Mouse (Mus musculus): ENCODE data around the gene Plau.

Plau gene

DNA sequence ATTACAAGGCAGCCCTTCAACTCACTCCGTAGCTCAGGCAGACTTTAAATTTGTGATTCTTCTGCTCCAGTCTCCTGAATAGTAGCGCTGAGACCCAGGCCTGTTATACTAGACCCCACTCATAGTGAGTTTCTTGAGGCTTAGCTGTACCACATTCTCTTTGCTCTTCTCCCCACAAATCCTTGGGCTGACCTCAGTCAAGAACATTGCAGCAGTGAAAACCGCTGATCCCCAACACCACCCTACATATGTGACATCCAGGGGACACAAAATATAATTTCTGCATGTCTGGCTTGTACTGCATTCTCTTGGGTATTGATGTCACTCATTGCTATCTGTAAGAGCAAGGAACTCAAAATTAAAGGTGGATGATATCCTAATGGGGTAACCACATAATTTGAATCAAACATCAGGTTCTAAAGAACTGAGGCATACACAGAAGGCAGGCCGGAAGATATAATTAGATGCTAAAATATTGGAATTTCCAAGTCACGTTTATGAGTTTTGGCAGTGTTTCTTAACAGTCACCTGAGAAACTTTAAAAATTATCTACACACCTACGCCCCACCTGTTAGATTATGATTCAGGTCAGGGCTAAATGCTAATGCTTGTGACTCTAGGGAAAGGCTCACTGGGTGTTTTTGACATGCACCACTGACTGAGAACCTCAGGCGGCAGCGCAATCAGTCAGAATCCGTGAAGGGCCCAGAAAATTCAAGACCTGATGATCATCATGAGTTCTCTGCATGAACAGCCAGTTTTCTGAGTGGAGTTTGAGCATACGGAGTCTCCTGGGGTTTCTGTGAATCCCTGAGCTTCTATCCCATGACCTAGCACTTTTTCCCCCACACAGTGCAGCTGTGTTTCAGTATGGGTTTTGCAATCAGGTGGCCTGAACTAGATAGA, 8.5 kb downstream of the Plau start:
- DNase-seq (ENCODE audit: low spot score), result no peak

DNA sequence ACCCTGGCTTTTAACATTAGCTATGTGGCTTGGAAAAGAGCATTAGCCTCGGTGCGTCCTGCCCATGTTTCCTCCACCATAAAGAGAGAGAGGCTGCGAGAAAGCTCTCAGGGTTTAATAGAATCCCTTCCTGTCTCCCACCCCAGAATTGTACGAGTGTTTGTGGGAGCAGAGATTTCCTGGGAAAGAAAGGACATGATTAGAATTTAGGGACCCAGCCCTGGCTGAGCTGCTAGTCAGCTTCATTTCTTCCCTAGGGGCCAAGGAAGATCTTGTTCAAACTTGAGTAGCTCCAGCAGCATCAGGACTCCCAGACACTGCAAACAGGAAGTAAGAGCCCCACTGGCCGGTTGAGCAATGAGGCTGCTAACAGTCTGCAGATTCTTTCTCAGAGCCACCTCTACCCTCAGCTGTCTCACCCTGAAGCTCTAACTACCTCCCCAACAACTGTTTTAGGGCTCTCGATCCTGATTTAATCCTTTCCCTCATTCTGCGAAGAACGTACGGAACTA, 9.2 kb downstream of the Plau start:
- DNase-seq (ENCODE audit: low spot score), result no peak

DNA sequence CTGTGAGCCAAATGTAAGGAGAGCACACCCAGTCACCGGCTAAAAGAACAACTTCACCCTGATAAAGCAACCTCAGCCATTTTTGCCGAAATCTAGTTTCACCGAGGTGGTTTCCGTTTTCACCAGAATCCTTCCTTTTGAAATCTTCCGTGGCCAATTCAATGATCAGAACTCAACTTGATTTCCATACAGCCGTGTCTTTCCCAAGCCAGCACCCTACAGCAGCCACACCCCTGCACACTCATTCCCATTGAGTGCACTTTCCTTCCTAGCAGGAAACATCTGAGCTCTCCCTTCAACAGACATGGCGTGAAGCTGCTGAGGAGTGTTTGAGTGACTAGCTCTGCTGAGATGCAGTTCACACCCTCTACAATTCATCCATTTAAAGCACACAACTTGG, 9.8 kb downstream of the Plau start:
- no peak for DNase-seq (ENCODE audit: low spot score)

DNA sequence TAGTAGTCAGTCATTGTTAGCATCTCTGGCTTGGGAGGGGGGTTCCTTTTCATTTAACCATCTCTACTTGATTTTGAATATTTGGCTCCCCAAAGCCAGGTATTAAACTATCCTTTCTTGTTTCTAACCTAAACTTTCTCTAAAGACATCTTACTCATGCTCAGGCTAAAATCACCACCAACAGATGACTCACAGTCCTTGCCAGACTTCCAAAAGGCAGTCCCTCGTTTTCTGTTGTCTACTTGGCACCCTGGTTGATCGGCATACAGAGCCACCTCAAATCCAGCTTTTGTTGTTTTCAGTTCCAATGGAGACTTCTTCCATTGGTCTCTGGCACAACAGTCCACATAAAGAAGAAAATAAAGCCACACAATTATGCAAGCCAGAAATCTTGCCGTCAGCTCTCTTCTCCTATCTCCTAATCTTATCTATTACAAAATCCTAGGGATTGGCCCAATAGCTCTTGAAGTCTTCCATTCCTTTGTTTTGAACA, 11.2 kb downstream of the Plau start:
- no peak for DNase-seq (ENCODE audit: low spot score)

DNA sequence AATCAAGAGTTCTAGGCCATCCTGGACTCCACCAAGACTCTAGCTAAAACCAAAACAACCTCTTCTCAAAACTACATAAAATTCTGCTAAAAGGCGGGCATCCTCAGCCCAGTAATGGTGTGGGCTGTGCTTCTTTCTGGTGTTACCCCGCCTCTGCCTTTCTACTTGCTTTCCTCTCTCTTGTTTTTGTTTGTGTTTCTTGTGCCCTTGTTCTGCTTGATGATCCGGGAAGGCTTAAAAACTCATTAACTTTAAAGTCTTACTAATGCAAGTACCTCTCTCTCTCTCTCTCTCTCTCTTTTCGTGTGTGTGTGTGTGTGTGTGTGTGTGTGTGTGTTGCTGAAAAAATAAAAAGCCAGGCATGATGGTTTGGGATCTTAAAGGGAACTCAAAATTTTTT, 13.3 kb downstream of the Plau start:
- no peak for DNase-seq (ENCODE audit: low spot score)

DNA sequence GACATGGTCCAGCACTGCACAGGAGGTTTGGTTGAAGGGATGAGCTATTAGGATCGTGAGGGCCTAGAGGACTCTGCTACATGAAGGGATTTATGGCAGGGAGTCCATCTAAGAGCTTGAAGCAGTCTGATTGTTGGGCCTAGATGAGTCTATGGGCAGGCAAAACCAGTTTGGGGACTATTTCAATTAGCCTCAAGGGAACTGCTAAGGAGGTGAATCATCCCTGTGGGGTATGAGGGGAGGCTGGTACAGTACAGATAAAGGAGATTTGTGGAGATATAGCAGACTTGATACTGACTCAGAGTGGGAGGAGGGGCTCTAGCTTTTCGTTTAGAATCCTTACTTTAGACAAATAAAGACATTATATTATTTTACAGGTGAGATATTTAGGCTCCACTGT, 14.0 kb downstream of the Plau start:
- DNase-seq (ENCODE audit: low spot score), result no peak

DNA sequence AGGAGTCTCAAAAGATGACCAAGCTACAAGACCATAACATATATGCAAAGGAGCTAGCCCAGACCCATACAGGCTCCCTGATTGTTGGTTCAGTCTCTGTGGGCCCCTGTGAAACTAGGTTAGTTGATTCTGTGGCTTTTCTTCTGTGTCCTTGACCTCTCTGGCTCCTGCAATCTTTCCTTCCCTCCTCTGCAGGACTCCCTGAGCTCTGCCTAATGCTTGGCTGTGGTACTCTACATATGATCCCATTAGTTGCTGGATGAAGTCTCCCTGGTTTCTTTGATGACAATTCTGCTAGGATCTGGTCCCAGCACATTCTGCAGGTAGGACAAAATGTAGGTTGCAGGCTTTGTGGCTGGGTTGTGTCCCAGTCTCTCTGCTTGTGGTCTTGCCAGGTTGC, 15.3 kb downstream of the Plau start:
- no peak for DNase-seq (ENCODE audit: low spot score)

DNA sequence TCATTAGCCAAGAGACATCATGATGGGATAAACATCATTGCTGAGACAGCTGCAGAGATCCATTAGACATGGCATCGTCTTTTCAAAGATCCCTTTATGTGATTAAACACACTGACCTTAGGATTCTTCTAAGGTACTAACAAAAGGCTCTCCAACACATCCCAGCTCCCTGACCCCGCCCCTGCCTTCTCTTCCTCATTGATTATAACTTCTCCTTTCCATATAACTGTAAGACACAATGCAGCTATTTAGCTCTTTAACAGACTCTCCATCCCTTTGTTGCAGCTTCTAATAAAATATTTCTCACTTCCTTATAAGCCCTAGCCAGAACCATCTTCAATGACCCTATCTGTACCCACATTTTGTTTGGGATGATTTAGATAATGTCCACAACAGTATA, 24.7 kb downstream of the Plau start:
- no peak for DNase-seq (ENCODE audit: low spot score)

DNA sequence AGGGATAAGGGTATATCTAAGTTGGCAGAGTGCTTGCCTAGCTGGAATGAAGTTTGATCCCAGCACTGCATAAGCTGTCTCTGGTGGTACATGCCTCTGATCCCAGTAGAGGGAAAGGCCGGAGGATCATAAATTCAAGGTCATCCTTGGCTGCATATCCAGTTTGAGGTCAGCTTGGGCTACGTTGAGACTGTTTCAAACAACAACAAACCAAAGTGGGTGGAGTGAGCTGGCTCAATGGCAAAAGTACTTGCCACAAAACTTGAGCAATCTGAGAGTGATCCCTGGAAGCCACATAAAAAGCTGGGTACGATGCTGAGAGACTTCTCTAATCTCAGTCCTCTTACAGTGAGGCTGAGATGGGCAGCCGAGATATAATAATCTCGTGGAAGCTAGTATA, 25.1 kb downstream of the Plau start:
- no peak for DNase-seq (ENCODE audit: low spot score)

DNA sequence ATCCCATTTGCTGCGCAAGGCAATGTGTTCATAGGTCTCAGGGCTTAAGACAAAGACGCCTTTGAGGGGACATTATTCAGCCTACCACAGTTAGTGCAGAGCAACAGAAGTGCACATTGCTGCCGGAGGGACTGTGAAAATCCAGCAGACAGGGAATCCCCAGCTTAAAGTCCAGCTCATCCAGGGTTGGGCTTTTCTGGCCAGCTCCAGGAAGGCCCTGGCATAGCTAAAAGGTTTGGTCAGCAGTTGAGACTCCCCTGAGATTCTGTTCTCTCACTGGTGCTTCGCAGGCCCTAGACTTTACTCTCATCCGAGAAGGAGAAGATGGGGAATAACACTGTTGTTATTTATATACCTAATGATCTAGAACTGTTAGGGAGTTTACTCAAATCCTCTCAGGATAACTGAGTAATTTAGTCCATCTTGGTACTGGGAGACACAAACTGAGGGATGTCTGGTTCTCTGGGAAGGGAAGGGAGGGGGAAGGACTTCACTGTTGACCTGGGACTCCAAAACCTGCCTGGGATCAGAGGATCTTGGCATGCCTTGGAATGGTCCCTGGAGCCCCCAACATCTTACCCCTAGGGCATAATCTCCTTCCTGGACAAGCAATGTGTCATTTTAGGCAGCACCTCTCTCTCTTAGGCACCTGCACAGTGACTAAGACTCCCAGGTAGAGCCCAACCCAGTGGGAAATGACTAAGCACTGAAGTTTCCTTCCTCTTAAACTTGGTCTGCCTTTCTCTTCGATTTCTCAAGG, 27.0 kb downstream of the Plau start:
- no peak for DNase-seq (ENCODE audit: low spot score)

DNA sequence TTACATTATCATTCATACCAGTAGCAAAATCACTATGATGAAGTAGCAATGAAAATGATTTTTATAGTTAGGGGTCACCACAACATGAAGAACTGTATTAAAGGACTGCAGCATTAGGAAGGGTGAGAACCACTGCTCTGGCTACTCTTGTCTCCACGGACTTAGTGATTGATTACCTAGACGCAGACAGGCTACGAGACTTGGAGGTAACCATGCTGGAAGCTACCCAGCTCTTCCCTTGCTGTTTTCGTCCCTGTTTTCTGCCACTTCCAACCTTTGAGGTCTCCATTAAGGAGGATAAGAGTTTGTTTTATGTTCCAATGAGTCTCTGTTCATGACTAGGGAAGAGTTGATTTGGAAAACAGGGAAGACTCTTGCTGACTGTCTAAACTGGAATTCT, 27.7 kb downstream of the Plau start:
- no peak for DNase-seq (ENCODE audit: low spot score)

DNA sequence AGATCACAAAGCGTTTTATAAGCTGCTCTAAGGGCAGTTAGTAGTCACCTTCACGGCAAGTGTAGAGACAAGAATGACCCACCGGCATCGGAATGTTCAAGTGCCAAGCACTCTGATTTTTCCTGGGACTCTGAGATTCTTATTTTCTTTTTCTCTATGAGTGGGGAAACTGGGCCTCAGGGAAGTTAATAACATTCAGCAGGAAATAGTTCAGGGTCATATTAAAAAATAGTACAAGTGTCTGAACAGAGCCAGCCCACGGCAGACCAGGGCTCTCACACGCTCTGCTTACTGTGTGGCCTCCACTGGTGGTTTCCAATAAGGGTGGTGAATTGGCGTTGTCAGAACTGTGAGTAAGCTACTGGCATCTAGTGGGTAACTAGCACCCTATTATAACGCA, 29.1 kb downstream of the Plau start:
- DNase-seq (ENCODE audit: low spot score), result no peak

DNA sequence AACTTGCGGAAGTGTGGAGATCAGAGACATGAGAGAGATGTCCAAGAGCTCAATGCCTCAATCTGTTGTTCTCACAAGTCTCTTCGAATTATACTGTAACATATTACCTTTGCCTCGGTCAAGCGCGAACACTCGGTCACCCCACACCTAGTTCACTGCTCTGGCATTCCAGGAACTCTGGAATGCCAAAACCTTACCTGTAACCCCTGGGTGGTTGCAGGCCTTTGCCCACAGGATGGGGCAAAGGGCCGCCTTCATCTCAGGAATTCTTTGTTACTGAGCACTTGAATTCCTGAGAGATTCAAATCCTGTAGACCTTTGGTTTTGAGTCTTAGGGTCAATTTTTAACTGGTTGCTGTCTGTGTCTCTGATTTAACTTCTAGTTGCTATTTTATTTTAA, 29.9 kb downstream of the Plau start:
- no peak for DNase-seq (ENCODE audit: low spot score)

DNA sequence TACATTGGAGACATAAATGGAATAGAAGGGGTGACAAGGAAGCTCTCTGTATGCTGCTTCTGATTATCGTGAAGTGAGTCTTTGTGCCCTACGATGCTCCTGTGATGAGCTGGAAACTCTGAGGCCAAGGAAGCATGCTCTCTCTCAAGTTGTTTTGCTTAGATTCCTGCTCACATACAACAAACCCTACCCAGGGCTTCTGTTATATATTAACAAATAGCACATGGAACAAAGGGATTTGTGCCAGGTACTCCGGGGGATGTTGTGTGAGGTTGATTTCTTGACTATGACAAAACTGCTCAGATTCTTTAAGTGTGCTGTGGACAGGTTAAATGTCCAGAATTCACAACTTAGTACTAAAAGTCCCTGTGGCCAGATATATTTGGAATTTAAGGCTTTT, 33.6 kb downstream of the Plau start:
- no peak for DNase-seq (ENCODE audit: low spot score)

DNA sequence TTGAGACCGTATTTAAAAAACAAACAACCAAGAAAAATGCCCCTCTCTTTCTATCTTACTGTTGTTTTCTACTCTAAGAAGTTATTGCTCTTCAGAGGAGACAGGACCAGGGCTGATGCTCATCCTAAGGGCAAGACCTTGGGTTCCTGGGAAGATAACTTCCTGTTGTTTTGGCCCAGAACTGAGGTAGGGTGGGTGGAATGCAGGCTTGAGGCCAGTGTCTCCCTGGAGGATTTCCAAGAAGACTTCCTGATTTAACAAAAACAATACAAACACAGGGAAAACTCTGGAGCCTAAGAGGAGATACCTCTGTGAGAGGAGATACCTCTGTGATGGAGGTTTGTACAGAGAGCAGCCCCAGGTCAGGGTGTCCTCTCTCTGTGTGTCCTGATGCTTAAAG, 35.0 kb downstream of the Plau start:
- DNase-seq (ENCODE audit: low spot score), result no peak

DNA sequence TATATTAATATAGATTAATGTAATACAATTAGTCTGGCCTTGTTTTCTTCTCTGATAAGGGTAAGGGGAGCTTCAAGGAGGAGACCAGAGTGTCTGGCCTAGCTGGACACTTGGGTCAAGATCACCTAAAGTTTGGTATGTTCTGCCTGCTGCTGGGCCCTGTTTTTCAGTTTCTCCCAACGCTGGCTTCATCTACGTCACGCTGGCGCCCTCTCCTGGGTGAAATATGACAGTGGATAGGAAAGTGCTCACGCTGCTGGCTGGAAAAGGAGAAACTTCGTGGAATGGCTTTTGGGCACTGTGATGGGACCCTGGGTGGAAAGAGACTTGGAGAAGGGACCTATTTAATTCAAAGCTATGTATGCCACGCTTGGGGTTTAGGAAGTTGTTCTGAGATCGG, 36.8 kb downstream of the Plau start:
- peak; percentile 82 for DNase-seq (ENCODE audit: low spot score)

DNA sequence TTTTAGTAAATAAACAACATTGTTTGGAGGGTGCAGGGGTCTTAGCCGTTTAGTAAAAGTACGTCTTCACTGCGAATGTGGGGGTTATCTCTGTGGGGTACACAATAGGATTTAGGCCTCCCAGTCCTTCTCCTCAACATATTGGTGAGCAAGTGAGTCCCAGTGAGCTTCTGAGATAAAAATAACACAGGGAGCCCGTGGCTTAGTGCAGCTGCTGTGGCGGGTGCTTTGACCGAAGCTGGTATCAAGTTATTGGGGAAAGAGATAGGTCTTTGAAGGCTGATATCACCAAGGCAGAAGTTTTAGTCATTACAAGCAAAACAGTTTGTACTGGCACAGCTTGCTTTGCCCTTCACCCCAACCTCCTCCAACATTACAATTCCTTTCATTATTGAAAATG, 37.5 kb downstream of the Plau start:
- no peak for DNase-seq (ENCODE audit: low spot score)

DNA sequence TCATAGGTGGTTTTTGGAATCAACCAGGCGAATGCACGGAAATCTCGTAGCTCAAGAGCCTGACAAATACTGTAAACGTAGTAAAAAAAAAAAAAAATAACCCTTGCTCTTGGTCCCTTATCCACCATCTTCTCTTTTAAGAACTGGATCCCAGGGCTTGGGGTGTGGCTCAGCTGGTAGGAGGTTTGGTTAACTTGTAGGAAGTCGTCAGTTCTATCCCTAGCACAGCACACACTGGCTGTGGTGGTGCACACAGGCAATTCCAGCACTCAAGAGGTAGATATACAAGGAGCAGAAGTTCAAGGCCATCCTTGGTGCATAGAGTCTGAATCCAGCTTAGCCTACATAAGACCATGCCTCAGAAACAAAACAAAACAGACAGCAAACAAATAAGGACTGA, 48.2 kb downstream of the Plau start:
- DNase-seq (ENCODE audit: low spot score), result no peak

DNA sequence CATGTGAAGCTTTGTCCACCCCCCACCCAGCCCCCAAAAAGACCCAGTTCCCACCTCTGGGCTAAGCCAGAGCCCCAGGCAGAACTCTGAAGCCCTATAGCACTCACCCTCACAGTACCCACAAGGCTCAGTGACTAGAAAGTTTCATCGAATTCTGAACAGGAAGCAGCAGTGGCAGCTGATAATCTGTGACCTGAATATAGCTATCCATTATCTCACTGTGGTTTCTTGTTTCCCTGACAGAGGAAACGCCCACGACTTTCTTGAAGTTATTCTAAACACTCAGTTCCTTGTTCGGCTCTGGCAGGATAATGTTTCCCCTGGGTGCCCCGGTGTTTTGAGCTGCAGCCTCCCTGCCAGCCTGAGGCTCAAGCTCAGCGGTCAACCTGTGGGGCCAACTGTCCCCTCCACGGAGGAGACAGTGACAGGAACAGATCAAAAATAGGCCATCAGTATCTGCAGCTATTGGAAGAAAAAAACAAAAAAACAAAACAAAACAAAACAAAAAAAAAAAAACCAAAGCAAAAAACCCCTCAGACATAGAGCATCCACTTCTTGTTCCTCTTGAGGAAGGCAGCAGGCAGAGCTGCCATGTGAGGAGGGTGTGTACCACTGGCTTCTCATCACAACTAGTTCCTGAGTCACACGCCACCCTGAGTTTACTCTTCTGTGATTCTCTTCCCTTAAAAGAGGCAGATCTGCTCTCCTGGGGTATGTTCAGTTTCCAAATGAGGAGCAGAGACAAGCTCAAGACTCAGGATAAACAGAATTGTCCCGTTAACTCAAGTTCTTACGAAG, 48.8 kb downstream of the Plau start:
- no peak for DNase-seq (ENCODE audit: low spot score)

DNA sequence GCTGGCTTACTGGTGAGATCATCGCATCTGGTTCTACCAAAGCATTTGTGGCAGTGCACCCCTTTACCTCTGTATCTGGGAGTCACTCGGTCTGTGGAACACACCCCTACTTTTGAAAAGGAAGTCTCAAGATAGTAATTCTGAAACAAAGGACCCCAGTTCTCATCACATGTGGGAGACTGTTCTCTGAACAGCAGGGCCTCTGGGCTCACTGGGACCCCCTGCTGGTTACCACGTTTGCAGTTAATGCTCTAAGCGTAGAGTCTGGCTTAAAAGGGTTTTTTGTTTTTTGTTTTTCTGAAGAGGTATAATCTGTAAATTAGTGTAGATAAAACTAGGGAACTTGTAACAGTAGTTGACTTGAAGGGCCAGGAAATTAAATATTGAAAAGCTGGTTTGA, 49.8 kb downstream of the Plau start:
- DNase-seq (ENCODE audit: low spot score), result no peak

DNA sequence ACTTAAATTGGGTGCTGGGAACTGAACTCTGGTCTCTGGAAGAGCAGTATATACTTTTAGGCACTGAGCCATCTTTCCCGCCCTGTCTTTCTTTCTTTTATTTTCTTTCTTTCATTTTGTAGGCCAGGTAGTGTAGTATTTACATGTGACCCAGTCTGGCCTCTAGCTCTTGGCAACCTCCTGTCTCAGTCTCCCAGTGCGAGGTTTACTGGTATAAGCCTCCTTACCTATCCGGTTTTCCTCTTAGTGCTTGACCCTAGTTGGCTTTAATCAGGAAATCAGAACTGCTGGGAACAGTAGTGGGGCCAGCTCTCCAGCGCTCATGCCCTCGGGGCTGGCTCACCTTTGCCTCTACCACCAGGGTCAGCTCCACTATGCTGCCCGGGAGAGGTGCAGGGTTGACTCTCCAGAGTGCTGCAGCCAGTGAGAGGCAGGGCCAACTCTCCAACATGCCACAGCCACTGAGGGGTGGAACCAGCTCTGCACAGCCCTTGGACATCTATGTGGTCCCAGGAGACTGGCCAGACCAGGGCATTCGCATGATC, 51.2 kb downstream of the Plau start:
- no peak for DNase-seq (ENCODE audit: low spot score)

DNA sequence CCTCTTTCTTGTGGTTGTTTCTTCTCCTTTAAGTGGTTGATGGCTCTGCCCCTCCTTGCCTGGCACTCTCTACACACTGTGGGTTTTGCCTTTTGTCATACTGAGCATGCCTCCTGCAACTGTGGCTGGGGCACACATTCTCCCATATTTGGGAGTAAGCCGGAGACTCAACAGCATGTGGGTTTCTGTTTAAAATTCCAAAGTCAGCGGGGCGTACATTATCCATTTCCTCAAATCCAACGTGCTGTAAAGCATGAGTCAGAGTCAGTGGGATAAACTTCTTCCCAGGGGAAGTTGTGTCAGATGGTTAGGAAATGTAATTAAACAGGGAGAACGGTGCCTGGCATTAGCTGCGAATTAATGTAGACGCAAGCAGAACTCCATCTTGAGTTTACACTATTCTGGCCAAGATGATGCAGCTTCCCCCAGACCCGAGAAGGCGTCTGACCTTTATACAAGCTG, 55.5 kb downstream of the Plau start:
- DNase-seq (ENCODE audit: low spot score), result no peak

Data from ovary, postnatal 14 days (tissue).